Mouse (Mus musculus): ENCODE results near the gene Spsb1.
A peak's percentile ranks its signal among the peaks of the same experiment; 100 is the strongest.

Spsb1 gene

DNA sequence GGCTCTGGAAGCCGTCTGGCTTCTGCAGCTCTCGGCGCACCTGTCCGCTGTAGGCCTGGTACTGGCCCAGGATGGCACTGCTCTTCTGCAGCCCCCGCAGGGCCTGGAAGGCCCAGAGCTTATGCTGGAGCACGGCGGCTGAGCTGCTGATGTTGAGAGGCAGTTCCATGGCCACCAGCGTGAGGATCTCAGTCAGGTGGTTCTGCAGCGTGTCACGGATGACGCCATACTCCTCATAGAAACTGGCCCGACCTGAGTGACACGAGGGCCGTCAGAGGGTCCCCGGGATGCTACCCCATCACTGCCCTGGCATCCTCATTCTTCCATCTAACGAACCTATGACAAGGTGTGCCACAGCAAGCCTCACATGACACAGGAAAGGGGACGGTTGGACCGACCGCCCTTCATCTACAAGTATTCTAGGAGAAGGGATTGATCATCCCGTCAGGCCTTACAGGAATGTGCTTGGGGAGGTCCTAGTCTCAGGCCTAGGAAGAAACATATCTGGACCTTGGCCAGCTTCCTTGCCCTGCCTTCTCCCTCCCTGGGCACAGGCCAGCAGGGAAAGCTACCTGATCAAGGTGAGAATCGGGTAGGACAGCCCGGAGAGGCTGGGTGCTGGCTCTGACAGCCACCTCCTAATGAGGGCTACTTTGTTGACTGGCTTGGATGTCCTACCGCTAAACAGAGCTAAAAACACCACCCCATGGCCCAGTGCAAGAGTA, 29.2 kb upstream of the Spsb1 start:
- no peak for DNase-seq (ENCODE audit: low spot score in 2 of 2)

DNA sequence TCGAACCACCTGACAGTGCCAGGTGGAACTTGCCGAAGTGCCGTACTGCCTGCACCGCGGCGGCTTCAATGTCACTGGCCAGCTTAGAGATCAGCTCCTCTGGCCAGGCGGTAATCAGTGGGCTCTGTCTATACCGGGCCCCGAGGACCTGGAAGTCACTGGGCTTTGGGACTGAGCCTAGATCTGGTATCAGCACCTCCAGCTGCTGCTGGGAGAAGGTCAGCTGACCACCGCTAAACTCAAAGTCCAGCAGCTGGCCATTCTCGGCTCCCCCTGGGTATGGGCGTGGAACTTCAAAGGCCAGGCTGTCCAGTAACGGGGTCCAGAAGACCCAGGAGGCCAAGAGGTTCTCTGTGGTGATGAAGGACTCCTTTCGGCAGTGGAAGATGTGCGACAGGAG, 27.3 kb upstream of the Spsb1 start:
- DNase-seq (ENCODE audit: low spot score in 2 of 2), result no peak

DNA sequence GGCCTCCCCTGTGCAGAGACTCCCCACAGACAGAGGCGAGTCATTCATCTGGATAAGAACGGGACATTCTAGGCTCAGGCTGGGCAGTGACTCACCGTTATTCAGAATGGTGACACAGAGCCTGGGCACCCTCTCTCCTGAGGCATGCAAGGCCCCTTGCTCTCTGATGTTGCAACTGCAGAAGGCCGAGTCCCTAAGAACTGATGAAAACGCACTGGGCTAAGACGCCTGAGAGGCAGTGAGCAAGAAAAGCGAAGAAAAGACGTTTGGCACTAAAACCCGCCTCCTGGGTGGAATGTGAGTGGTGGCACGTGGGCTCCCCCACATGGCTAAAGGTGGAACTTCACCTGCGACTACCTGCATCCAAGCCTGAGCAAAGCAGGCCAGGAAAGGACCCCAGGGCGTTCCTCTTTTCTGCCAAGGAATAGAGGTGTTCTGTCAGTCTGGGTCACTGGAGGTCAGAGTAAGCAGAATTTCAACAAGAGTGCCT, 25.0 kb upstream of the Spsb1 start:
- DNase-seq (ENCODE audit: low spot score in 2 of 2), result peak; percentile 88 to 93

DNA sequence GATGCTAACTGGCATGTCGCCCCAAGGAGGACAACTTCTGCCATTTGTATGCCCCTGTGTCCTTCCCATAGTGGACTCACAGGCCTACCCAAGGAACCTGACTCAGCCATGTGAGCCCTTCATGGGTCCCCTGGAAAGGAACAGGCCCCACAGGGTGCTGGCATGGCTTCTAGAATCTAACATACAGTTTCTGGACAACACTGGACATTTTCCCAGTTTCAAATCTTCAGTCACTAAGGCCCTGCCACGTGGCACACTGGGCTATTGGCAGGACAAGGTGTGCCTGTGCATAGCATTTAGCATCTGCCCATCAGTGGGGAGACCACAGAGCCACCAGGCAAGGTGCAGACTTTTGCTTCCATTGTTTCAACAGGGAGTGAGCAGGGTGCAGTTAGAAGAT, 24.0 kb upstream of the Spsb1 start:
- no peak for DNase-seq (ENCODE audit: low spot score in 2 of 2)

DNA sequence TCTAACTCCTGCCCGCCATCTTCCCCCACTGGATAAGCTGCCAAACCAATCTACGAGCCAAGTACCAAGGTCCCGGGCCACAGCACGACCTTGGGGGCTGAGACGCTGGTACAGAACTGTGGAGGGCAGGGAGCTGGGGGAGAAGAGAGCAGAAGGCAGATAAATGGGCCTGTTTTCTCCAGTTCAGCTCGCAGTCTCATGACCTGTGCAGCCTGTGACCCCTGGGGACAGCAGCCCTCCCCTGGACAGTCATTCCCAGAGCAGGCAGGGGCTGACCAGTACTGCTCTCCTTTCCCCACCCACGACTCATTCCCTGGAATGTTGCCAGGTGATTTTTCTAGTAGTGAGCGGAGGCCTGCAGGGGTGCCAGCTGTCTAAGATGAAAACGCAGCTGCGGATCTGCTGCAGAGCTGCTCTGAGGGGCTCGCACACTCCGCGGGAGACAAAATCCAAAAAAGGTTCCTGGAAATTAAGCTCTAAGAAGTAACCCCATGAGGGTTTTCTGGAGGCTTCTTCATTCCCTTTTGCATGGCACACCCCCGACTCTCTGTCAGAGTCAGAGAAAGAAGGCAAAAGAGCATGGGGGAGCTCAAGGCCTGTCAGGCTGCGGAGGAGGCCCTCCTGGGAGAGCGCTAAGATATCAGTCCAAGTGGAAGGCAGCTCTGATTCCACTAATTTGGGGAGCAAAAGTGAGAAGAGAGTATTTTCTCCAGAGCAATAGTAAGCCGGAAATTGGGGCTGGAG, 23.1 kb upstream of the Spsb1 start:
- DNase-seq (ENCODE audit: low spot score in 2 of 2), result no peak

DNA sequence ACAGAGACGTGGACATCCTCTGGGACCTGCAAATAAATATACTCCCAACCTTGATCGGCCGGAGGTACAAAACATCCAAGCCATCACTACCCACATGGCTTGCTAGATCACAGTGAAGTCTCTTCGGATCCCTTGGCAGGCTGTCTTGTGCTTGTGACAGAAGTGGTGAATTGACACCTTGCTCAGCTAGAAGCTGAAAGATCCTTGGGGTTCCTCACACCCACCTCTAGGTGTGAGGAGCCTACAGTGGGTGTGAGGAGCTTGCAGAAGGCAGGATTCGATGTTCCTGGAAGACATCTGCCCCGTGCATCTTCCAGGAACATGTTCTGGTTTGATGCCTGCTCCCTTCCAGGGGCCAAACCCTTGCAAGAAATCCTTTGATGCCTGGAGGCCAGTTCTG, 22.3 kb upstream of the Spsb1 start:
- DNase-seq (ENCODE audit: low spot score in 2 of 2), result peak in 1 of 2 experiments; percentile 60

DNA sequence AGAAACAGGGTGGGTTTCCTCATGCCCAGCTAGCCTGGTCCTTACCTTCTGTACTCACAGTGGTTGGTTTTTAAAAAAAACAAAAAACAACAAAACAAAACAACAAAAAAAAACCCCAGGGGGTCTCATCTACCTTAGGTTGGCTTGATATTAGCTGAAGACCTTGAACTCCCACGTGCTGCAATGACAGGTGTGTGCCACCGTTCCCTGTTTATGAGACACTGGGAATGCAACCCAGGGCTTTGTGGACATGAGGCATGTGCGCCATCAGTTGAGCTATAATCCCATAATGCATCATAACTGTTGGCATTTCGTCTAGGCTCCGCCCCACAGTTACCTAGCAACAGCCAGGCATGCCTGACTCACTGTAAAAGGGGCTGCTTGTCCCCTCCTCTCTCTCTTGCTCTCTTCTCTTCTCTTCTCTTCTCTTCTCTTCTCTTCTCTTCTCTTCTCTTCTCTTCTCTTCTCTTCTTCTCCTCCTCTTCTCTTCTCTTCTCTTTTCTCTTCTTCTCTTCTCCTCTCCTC, 20.9 kb upstream of the Spsb1 start:
- DNase-seq (ENCODE audit: low spot score in 2 of 2), result no peak

DNA sequence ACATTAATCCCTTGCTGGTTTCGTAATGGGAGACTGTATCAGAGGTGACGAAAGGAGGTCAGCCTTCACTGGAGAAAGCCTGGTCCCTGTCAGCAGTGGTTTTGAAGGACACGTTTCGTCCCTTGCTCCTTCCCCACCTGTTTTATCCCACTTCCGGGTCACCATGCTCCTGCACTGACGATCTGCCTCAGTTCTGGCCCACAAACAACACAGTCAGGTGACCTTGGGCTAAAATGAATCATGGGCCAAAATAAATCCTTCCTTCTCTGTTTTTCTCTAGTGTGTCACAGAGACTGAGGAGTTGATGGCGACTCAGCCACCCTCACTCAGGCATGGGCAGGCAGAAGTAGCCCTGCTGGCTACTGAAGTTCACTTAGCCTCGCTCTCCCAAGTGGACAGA, 20.4 kb upstream of the Spsb1 start:
- no peak for DNase-seq (ENCODE audit: low spot score in 2 of 2)

DNA sequence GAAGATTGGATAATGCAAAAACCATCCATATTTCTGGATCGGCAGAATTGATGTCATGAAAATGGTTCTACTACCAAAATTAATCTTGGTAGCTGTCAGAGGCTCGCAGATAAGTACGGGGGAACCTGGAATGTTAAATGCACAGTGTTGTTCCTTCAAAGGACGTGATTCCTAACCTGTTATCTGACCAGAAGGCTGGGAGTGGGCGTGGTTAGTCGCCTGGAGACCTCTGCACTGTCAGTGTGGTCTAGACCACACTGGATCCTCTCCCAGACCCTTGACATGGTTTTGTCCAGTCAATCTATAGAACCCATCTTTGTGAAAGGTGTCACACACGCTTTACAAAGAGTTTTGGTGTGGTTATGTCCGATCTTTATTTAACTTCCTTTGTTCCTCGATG, 16.6 kb upstream of the Spsb1 start:
- DNase-seq (ENCODE audit: low spot score in 2 of 2), result no peak

DNA sequence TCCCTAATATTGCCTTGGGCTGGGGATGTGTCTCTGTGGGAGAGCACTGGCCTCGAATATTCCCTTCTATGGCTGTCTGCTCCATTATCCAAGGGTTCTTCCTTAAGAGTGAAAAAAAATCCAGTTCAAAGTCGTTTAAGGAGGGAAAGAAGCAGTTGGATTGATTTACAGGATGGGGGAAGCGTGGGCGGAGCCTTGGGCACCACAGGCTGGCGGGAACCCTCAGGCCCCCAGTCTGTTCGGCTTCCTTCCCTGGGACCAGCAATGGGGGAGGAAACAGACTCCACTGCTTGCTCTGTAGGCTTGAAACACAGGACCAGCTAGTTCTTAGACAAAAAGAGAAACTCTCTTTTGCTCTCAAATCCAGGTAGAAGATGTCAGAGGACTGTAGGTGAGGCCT, 13.7 kb upstream of the Spsb1 start:
- no peak for DNase-seq (ENCODE audit: low spot score in 2 of 2)

DNA sequence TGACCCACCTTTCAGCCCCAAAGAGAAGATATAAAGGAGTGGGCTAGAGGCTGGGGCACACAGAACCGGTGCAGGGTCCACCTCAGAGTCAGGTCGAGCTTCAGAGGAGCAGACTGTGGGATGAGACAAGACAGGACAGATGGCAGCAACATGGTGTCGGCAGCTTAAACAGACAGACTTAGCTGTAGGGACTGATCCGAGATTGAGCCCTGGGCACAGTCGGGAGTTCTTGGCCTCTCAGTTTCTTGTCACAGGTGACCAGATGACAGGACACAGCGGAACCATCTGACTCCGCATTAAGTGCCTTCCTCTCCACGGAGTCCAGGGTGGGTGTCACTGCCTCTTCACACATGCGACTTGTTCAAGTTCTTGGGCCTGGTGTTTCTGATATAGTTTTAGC, 12.1 kb upstream of the Spsb1 start:
- DNase-seq (ENCODE audit: low spot score in 2 of 2), result no peak

DNA sequence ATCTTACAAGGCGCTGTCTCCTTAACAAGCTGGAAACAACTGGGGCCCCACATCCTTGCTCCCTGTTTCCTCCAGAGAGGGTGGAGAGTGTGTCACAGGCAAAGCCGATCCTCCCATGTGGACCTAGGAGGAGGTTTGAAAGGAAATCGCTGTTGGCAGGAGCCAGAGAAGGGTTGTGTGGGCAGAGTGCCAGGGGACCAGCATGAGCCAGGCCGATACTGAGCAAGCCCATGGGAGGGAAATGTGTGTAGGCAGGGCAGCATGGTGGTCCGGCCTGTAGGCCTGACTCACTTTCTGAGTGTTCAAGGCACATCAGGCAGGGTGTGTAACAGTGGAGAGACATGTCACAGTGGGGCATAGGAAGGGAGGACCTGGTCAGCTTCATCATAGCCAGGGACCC, 11.4 kb upstream of the Spsb1 start:
- DNase-seq (ENCODE audit: low spot score in 2 of 2), result no peak

DNA sequence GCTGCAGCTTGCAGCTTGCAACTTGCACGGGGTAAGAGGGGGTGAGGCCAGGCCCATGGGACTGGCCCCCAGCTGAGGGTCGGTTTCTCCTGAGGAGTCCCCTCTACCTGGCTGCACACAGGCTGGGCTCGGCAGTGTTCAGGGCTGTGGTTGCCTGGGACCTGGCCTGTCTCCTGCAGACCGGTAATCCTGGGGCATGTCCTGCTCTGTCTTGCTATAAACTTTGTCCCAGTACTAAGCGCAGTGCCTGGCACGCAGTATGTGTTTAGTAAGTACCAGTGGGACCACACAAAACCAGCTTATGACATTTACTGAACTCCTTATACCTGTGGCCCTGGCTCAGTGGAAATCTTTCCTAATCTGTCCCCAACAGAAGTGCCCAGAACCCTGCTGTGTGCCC, 10.8 kb upstream of the Spsb1 start:
- DNase-seq (ENCODE audit: low spot score in 2 of 2), result no peak

DNA sequence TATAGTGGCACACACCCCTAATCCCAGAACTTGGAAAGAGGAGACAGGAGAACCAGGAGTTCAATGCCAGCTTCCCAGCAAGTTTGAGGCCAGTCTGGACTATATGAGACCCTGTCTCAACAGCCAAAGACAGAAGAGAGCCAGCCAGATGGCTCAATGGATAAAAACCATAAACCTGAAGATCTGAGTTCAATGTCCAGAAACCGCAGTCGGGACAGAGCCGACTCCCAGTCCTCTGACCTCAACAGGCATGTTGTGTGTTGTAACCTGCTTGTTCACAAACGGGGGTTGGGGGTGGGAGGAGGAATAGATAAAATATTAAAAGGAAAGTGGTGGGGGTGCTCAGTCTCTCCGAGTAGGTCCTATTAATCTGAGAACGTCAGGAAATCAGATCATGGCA, 10.4 kb upstream of the Spsb1 start:
- DNase-seq (ENCODE audit: low spot score in 2 of 2), result no peak

DNA sequence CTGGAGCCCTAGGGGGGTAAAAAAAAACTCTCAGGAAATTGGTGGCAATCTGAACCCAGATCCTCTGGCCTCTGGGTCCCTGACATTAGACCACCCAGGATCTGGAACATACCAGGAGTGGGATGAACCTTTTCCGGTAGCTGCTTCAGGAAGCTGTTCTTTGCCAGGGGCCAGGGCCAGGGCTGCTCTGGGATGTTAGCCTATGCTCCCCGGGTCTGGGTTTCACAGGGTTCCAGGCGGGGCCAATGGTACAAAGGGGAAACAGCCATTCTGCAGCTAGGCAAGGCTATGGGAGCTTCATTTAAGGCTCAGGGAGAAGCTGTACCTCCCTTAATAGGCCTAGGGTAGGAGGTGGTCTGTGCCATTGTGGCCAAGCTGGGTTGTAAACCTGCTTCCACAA, 9.9 kb upstream of the Spsb1 start:
- DNase-seq (ENCODE audit: low spot score in 2 of 2), result no peak

DNA sequence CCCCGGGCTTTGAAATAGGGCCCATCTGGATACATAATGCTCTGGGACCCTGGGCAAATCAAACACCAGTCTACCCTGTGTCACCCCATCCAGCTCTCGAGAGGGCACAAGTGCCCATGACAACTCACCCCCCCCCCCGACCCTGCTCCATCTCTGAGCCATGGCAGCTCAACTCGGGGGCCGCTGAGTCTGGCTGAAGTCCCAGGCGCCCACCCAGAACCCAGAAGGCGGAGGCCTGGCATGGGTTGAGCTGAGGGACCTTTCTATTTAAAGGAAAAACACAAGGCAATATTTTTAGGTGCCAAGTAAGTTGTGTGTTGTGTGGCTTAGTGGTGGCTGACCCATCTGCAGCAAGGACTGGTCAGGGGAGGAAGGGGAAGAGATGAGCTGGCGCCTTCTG, 9.4 kb upstream of the Spsb1 start:
- DNase-seq (ENCODE audit: low spot score in 2 of 2), result no peak

DNA sequence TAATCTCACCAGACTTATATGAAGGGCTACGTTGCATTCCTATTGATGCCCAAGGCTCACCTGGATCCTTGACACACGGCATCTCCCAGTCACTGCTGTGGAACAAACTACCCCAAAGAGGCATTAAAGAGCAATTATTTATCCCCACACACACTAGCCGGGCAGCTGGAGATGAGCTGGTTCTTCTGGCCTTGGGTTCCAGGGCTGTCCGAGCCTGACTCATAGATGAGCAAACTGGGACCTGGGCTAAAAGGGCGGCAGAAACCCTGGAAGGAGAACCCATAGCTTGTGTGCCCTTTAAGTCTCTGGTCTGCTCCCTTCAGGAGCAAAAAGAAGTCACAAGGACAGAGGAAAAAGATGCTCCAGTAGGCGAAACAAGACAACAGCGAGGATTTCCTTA, 5.5 kb upstream of the Spsb1 start:
- no peak for DNase-seq (ENCODE audit: low spot score in 2 of 2)

DNA sequence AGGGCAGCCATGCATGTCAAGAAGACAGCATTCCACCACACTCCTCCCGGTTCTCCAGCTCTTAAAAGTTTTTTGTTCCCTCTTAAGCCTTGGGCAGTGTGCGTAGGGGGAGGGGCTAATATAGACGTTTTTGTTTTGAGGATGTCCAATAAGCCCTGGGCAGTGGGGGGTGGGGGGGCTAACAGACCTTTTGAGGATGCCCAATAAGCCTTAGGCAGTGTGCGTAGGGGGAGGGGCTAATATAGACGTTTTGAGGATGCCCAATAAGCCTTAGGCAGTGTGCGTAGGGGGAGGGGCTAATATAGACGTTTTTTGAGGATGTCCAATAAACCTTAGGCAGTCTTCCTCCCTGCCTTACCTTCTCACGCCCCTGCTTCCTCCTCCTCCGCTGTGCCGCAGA, 5.0 kb upstream of the Spsb1 start:
- DNase-seq (ENCODE audit: low spot score in 2 of 2), result no peak

DNA sequence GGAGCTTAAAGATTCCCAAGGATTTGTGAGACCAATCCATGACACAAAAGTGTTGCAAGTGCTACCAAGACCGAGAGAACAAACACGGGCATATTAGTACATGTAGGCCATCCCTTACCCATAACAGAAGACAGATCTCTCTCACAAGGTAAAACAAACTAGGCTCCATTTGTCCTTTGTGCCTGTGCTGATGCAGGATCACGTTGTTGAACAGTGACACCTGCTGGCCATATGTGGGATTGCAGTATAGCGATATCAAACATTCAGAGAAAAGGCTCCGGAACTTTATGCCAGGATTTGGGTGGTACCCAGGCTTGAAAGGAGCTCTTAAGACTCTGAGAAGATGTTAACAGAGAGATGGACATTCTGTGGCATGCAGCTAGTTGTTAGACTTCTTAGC, 3.7 kb upstream of the Spsb1 start:
- peak; percentile 83 to 90 for DNase-seq (ENCODE audit: low spot score in 2 of 2)

DNA sequence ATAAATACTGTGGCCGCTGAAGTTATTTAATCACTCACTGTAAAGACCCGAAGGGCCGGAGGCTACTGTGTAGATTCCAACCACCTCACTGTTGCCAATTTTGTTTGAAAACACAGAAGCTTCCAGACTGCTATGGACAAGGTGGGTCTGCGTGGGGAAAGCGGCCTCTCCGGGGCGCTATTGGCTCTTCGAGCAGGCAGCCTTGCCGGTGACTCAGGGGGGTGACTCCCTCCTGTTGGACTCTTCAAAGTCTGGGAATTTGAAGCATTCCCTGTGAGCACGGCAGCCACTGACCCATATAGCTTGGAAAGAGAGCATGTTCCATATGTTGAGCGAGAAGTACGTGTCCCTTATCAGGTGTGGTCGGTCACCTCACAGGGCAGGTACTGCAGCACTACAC, 1.2 kb upstream of the Spsb1 start:
- DNase-seq (ENCODE audit: low spot score in 2 of 2), result no peak

DNA sequence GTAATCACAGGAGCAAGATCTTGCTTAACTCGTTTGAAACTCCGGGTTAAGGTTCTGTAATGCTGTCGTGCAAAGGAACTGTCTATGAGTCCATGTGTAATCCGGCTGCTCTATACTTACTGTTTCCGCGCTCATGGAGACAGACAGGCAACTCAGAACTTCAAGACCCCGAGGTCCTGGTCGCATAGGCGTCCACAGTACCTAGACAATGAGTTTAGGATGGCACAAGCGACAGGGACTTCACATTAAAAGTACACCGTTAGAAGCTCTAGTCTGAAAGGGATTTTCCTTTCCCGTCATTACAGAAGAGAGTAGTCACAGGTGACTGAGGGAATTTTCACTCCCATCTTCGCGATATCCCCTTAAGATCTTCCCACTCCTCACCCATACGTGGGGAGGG, 788 bp upstream of the Spsb1 start:
- no peak for DNase-seq (ENCODE audit: low spot score in 2 of 2)

DNA sequence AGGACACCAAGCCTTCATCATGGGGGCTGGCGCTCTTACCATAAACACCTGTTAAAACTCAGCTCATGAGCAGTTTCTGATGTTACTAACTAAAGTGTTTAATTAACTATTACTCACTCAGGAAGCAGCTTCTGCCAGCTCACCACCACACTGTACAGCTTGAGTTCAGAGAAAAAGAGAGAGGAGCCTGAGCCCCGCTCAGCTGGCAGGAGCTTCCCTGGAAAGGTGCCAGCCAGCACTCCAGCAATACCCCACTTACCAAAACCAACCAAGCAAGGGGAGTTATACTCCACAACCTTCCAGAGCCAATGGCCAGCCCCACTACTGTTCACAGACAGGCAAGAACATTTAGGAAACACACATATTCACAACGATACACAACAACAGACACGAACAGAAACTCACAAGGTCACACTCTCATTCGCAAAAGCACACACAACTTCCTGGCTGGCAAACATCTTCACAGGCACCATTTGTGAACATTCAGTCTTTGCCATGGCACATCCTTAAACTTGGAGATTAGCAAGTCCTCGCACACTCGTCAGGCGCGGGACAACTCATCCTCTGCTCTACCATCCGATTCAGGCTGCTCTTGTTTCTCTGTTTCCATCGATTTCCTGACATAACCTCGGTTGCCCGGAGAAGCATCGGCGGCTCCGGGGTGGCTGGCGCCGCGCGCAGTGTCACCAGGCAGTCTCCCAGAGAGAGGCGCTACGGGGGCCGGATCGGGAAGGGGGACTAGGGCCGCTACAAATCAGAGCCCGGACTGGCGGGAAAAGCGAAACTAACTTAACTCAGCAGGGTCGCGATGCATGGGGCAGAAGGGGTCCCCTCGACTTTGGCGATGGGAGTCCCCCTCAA, 992 bp downstream of the Spsb1 start:
- peak; percentile 49 to 59 for DNase-seq (ENCODE audit: low spot score in 2 of 2)

Data from frontal cortex, postnatal 36 days (tissue).